Mouse (Mus musculus) liver, adult 2 months (tissue): ENCODE measurements at regions not wholly inside any gene's neighbourhood (a gene's known extent, or its start where the extent isn't known, plus 50 kb on each side); places are given as distances from the start of the nearest gene placed in this dataset.

Experiments
- DNase-seq: peaks from one replicate; pipeline ENCODE4 v3.0.0-alpha.2; 2011; ENCODE audit warnings: low read depth, low spot score; ENCODE audit errors: extremely low read depth
- H3K27ac ChIP-seq: fragments of 200-500 bp; replicated peaks from 2 replicates; pipeline ENCODE4 v1.5.1; 2012; ENCODE audit warnings: low read depth, mild to moderate bottlenecking, control low read depth, inconsistent platforms, low read length; ENCODE audit not compliant: insufficient read depth
- H3K27me3 ChIP-seq: fragments of 200-500 bp; 2 replicates; pipeline ENCODE4 v1.6.1; 2012; ENCODE audit warnings: mild to moderate bottlenecking, moderate library complexity, low read length, inconsistent platforms; ENCODE audit not compliant: control insufficient read depth, insufficient read depth
- H3K36me3 ChIP-seq: fragments of 200-500 bp; 2 replicates; pipeline ENCODE4 v1.6.1; 2012; ENCODE audit warnings: low read length, inconsistent platforms; ENCODE audit not compliant: control insufficient read depth, insufficient read depth
- H3K4me1 ChIP-seq: fragments of 200-500 bp; 2 replicates; pipeline ENCODE4 v1.6.1; 2011; ENCODE audit warnings: low read length; ENCODE audit not compliant: control insufficient read depth, insufficient read depth
- H3K4me3 ChIP-seq: fragments of 200-500 bp; 2 replicates; pipeline ENCODE4 v1.5.1; 2011; ENCODE audit warnings: low read depth, mild to moderate bottlenecking, control low read depth, low read length, moderate library complexity; ENCODE audit not compliant: insufficient read depth
- H3K79me2 ChIP-seq: fragments of 200-500 bp; 2 replicates; pipeline ENCODE4 v1.6.1; 2012; ENCODE audit warnings: inconsistent platforms, mild to moderate bottlenecking, low read length, moderate library complexity; ENCODE audit not compliant: control insufficient read depth, insufficient read depth
- H3K9ac ChIP-seq: fragments of 200-500 bp; 2 replicates; pipeline ENCODE4 v1.6.1; 2012; ENCODE audit warnings: low read depth, mild to moderate bottlenecking, control low read depth, inconsistent platforms, low read length
- CTCF ChIP-seq: fragments of 200-500 bp; IDR thresholded peaks from 2 replicates; pipeline ENCODE4 v1.5.1; 2011; ENCODE audit warnings: low read depth, low read length, control low read depth

DNA sequence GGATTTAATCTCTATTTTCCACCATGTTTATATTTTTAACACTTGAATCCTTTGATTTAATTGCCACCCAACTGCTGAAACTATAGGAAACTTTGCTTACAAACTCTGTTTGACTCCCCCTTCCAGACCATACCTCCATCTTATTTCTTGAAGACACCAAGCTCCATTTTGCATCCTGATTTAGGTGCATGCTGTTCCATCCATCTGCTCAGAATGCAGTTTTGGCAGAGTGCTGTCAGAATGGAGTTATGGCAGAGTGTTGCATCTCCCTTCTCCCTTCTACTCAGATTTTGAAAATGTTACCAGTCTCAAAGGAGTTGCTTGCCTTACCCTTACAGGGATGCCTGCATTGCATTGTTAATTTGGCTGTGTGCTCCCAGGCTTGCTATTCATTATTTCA, 79.5 kb upstream of the Fam83b start:
- Histone ChIP-seq H3K4me3 (no peak overlapping the region), H3K27me3 (no peaks in the 10 kb centered on the region), H3K4me1 (no peaks in the 10 kb centered on the region), H3K27ac (no peak overlapping the region), H3K9ac (no peak overlapping the region), H3K36me3 (no peaks in the 10 kb centered on the region), H3K79me2 (no peaks in the 10 kb centered on the region)
- DNase-seq, result no peak
- no peak for TF ChIP-seq CTCF
